Mouse (Mus musculus) brain, embryonic 14.5 days (tissue): ENCODE results near the gene Ccl22. TPM values are rescaled to one million over a fixed set of nuclear protein-coding genes. Genes with fewer than 3 reads are reported as not detected.
A peak's percentile ranks its signal among the peaks of the same experiment; 100 is the strongest.

Source experiments
- DNase-seq: peaks from one replicate; pipeline ENCODE4 v3.0.0-alpha.2; 2011; ENCODE audit warnings: low read depth
- CTCF ChIP-seq: fragments of 200-500 bp; IDR thresholded peaks from 2 replicates; pipeline ENCODE4 v1.5.1; 2012; ENCODE audit warnings: inconsistent platforms, mild to moderate bottlenecking, moderate library complexity, borderline replicate concordance; ENCODE audit not compliant: insufficient read depth, insufficient read length; ENCODE audit errors: extremely low read depth
- POLR2A ChIP-seq: fragments of 200-500 bp; IDR thresholded peaks from 2 replicates; pipeline ENCODE4 v1.6.1; 2012; ENCODE audit warnings: mild to moderate bottlenecking, inconsistent platforms, borderline replicate concordance; ENCODE audit not compliant: poor library complexity, insufficient read depth, insufficient read length, severe bottlenecking; ENCODE audit errors: extremely low read depth
- polyA plus RNA-seq: library from polyadenylated mRNA; depleted of rRNA; stranded (reverse); fragments of >200 nt; gene quantifications from 2 replicates; pipeline ENCODE4 v1.2.3, GENCODE M21; 2012; rRNA removed

Gene Ccl22
- polyA plus RNA-seq, 1 experiment: 0.04 TPM

DNA sequence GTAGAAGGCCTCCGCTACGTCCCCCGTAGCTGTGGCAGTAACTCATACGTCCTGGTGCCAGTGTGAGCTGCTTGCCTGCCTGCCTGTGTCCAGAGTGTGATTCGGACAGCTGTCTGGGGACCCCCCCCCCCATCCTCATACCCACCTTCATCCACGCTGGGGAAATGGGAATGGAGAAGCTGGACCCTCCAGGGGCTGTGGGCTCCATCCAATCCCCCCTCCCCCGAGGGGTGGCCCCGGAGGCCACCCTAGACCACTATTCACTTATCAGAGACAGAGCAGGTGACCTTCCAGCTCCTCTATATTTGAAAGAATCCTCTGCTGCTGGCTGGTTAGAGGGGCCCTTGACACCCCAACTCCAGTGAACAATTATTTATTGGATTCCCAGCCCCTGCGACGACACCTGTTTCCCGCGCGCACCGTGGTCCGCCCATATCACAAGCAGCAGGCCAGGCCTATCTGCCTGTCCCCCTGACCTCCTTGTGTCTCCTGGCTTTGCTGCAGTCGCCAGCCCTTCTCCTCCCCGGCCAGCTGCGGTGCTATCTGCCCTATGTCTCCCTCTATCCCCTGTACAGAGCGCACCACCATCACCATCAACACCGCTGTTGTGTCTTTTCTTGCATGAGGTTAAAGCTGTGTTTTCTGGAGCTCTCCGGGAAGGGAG lies 35.2 kb downstream of the Ccl22 start:
- DNase-seq: no peak
- TF ChIP-seq CTCF: no peak
- TF ChIP-seq POLR2A: no peak

DNA sequence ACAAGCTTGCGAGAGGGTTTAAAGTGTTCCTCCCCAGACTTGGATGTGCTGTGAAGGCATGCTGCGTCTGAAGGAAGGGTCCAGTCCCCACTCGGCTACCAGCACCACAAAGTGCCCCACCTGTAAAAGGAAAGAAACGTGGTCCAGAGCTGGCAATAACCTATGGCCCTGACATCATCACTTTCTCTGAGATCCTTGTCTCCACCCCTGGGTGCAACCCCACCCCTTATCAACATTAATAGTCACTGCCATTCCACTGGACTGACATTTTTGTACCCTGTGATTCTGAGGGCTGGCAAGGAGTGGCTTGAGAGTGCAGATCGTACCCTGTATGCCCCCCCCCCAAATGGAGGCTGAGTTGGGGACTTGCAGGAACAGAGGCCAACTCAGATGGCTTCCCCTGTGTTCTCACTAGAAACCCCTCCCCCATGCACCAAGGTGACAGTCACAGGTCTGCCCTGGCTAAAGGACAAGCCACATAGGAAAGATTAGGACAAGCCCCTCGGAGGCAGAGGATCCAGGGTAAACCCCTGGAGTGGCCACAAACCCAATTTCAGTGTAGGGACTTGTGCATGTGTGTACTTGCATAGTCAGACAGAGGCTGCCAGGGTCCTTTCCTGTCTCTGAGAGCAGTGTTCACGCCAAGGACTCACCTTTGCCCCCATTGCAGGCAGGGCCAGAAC lies 35.9 kb downstream of the Ccl22 start:
- no peak for TF ChIP-seq CTCF
- no peak for TF ChIP-seq POLR2A
- DNase-seq: no peak

DNA sequence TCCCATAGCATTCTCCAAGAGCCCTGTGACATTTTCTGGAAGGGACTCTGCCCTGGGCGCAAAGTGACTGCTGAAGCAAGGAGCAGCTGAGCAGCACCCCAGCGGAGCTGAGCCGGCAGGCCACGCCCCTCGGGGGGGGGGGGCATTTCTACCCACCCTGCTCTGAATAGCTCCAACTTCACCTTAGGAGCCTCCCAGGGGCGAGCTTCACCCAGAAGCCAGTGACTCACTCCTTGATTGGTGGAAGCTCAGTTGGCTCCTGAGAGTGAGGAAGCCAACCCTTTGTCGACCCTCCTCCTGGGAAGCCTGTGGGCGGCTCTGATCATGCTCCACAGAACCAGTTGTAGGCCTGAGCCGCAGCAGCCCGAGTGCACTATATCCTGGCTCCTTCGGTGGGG lies 36.4 kb downstream of the Ccl22 start:
- DNase-seq: no peak
- no peak for TF ChIP-seq CTCF
- TF ChIP-seq POLR2A: no peak

DNA sequence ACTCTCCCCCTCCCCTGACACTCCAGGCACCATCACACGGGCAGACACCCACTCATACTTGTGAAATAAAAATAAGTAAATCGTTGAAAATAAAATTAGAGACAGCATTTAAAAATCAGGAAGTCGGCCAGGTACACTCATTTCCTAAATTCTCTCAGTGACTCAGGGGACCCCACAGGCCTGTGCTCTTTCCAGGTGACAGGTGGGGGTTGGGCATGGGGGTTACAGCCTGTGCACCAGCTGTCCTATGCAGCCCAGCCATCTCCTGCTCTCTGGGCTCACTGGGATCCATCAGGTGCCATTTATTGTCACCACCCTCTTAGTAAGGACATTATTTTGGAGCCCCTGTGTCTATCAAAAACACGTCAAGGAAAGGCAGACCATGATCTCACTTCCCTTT lies 38.5 kb downstream of the Ccl22 start:
- no peak for TF ChIP-seq CTCF
- no peak for TF ChIP-seq POLR2A
- no peak for DNase-seq

DNA sequence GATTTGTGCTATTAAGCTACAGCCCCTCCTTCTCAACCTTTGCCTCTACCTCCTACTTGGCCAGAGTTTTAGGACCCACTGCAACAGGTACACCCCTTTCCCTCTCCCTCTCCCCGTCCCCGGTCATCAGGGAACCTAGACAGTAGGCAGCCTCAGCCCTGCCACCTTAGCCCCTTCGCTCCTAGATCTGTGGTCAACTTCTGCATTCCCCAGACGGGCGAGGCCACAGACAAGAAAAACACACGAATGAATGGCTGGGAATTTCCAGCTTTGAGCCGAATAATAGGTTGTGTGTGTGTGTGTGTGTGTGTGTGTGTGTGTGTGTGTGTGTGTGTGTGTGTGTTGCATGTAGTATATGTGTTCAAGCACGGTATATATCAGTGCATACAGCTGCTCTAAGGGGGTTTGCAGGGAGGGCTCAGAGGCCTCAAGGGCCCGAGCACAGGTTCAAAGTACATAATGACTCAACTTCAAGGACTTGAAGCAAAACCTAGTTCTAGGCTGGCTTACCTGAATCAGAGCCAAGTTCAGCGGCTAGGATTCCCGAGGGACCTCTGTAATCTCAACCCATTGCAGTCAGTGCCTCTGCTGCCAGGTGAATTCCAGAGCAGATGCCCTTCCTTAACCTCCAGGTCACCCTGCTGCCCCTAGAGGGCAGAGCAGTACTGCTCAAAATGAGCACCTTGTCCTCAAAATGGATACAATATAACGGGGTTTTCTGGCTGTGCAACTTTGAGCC lies 40.0 kb downstream of the Ccl22 start:
- TF ChIP-seq POLR2A (no peak), CTCF (peak; percentile 38; the same call in 1 of the 2 replicates)
- no peak for DNase-seq

DNA sequence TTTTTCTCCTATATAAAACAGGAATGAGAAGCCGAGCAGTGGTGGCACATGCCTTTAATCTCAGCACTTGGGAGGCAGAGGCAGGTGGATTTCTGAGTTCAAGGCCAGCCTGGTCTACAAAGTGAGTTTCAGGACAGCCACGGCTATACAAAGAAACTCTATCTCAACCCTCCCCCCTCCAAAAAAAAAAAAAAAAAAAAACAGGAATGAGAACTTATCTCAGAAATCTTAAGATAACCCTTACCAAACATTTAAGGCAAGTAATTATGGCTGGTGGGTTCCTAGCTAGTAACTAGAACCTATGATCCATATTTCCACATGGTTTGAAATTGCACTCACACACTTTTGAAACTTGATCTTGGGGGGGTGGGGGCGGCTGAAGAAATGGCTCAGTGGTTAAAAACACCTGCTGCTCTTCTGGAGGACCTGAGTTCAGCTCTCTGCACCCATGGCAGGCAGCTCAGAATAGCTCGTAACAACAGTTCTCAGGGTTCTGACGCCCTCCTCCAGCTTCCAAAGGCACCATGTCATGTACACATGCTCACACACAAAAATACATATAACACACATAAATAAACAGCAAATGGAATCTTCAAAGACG lies 40.7 kb downstream of the Ccl22 start:
- no peak for DNase-seq
- TF ChIP-seq POLR2A (no peak), CTCF (no peak)

DNA sequence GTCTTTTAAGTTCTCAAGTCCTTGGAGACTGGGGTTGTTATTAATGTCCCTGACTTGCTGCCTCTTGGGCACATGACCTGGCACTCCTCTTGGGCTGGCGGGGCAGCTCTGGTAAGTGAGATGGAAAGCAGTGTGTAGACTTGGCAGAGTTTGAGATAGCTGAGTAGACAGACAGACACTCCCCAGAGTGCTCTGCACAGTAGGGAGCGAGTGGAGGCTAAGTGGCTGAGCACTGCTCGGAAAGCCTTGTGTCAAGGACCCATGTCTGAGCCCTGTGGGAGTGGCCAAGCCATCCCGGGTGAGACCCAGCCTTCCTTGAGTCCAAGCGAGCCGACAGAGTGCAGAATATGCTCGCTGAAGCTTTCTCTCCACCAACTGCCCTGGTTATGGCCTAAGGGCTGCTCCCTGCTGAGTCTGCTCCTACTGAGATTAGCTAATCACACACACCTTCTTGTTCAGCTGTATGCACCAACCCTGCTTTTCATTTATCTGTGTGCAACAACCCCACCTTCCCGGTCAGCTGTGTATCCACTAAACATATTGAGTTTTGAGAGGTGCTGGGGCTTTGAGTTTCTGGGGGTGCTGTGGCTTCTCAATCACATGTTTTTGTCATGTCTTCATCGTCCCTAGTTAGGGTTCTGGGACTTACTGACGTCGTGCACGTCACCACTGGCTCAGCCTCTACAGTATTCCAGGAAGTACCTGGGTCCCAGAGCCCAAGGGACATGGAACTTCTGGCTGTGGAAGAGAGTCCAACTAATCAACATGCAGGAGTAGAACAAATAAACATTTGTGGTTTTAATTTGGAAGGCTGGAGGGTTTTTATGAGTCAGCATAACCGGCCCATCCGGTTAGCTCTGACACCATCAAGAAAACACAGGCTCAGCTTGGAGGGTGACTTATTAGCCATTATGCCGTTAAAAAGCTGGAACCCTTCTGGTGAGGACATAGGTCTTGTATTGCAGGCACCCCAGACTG lies 42.4 kb downstream of the Ccl22 start:
- no peak for DNase-seq

DNA sequence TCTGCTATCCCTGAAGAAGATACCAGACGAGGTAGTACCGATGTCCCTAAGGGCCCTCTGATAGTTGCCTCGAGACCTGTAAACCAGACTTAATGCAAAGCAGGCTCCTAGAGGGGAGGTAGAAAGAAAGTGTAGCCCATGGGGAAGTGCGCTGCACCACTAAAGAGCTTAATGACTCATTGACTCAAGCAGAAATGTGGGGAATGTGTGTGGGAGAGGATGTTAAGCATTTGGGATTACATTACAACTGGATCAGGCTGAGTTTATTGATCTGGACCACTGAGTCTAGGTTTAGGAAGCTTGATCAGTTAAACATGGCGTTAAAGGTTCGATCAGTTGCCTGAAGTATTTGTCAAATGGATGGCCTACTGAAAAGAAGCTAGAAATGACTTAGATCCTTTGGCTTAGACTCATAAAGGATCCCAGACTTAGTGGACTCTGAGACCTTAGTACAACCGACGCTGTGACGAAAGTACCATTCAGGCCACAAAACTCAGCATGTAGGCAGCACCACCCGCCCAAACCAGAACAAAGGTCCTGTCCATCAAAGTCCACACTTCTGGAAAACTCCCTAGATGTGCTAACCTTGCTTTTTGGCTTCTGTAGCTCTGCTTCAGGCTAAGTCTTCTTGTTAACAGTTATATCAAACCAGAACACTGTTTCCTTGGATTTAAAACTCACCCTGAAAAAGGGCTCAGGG lies 44.0 kb downstream of the Ccl22 start:
- TF ChIP-seq POLR2A (no peak), CTCF (no peak)
- DNase-seq: no peak

More for the DNA sequence above, 42.4 kb downstream of the Ccl22 start:
- no peak for TF ChIP-seq CTCF
- TF ChIP-seq POLR2A: no peak

DNA sequence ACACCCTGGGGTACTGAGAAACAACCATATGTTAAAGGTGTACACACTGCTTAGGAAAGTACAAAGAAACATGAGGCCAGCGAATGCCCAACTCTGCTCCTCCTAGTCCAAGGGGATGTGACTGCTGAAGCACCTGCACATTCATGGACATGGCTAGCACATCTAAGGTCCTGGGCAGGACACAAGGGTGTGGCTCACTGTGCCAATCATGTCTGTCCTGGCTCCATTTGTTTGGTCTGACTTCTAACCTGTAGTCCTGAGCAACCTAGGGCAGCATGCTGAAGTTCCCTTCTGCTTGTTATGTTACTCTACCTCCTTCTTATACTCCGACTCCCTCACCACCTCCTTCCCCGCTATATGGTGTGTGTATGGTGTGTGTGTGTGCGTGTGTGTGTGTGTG lies 49.0 kb downstream of the Ccl22 start:
- no peak for DNase-seq
- TF ChIP-seq CTCF (no peak), POLR2A (no peak)

DNA sequence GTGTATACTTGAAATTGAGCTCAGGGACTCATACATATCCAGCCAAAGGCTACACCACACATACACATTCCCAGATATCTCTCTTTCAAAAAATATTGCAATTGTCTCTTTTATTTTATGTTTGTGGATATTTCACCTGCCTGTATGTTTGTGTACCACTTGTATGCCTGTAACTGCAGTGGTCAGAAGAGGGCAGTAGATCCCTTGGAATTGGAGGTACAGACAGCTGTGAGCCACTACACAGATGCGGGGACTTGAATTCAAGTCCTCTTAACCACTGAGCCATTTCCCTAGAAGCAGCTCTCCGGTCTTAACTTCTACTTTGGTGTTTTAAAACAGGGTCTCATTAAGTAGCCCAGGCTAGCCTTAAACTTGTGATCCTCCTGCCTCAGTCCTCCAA lies 49.4 kb downstream of the Ccl22 start:
- no peak for DNase-seq

DNA sequence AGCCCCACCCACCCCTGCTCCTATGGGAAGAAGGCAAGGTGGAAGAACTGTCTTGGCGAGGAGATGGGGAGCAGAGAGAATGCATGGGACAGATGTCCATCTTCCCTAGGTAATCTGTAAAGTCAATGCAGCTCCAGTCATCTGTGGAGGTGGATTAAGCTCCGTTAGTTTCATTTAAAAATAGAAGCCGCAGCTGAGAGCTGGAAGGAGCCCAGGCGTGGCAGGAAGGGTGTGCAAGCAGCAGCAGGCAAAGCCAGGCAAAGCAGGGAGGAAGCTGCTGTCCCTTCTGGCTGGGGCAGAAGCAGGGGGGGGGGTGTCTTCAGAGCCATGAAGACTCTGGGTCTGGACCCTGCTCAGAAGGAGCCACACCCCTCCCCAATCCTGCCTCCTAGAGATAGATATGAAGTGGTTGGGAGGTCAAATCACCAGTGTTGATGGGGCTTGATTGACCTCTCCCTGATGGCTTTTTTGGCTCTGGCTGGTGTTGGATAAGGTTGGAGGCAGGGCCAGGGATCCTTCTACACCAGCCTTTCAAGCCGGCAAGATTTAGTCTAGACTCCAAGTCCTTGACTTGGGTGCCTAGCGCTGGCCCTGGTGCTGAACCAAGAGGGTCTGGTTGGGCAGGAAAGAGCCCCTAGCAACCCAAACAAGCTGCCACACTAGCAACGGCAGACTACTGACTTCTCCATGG lies 55.0 kb downstream of the Ccl22 start:
- DNase-seq: no peak
- TF ChIP-seq CTCF: no peak
- no peak for TF ChIP-seq POLR2A

More for the DNA sequence above, 49.4 kb downstream of the Ccl22 start:
- TF ChIP-seq POLR2A (no peak), CTCF (no peak)

Other genes with a start within 250 kb of the Ccl22 start
- 30.1 and 31.5 TPM in 2 replicates for gene Cpne2, start 212.6 kb upstream of the Ccl22 start, polyA plus RNA-seq
- 26.4 and 31.7 TPM in 2 replicates for gene Rspry1, start 143.7 kb upstream of the Ccl22 start, polyA plus RNA-seq
- gene Fam192a, start 143.6 kb upstream of the Ccl22 start, polyA plus RNA-seq: 51.6 and 57.2 TPM in 2 replicates
- 192 and 209 TPM in 2 replicates for gene Arl2bp, start 79.0 kb upstream of the Ccl22 start, polyA plus RNA-seq
- 1.0 and 1.2 TPM in 2 replicates for gene Pllp, start 49.3 kb upstream of the Ccl22 start, polyA plus RNA-seq
- 23.9 and 28.2 TPM in 2 replicates for gene Cx3cl1, start 26.4 kb downstream of the Ccl22 start, polyA plus RNA-seq
- 0.18 TPM in 1 of 2 replicates, not detected in the other for gene Ccl17, start 64.9 kb downstream of the Ccl22 start, polyA plus RNA-seq
- 60.1 and 62.3 TPM in 2 replicates for gene Coq9, start 92.7 kb downstream of the Ccl22 start, polyA plus RNA-seq
- gene Ciapin1, start 92.8 kb downstream of the Ccl22 start, polyA plus RNA-seq: 81.3 and 82.0 TPM in 2 replicates
- gene Polr2c, start 111.9 kb downstream of the Ccl22 start, polyA plus RNA-seq: 98.3 and 144 TPM in 2 replicates
- gene Dok4, start 130.7 kb downstream of the Ccl22 start, polyA plus RNA-seq: 82.4 and 85.0 TPM in 2 replicates
- gene Ccdc102a, start 172.5 kb downstream of the Ccl22 start, polyA plus RNA-seq: 9.0 and 11.1 TPM in 2 replicates
- gene Adgrg5, start 178.1 kb downstream of the Ccl22 start, polyA plus RNA-seq: 0.27 and 0.28 TPM in 2 replicates
- 468 and 636 TPM in 2 replicates for gene Adgrg1, start 229.2 kb downstream of the Ccl22 start, polyA plus RNA-seq